Mouse (Mus musculus) urinary bladder, postnatal 25 days (tissue): ENCODE measurements around the gene Cttnbp2nl.
A peak's percentile ranks its signal among the peaks of the same experiment; 100 is the strongest.

Experiments
- DNase-seq: peaks from one replicate; pipeline ENCODE4 v3.0.0; 2022; ENCODE audit warnings: low spot score

Gene Cttnbp2nl

GRCm38 (mm10) chr3:105014908-105015307 is 38.0 kb downstream of the Cttnbp2nl start:
- no peak for DNase-seq

GRCm38 (mm10) chr3:105012696-105013313 is 40.1 kb downstream of the Cttnbp2nl start:
- no peak for DNase-seq

- DNase-seq = no peak
These were observed 41.1 kb downstream of the Cttnbp2nl start for GRCm38 (mm10) chr3:105011883-105012282.

GRCm38 (mm10) chr3:105010681-105011339 is 42.1 kb downstream of the Cttnbp2nl start:
- DNase-seq = no peak

- no peak for DNase-seq
These were observed 44.9 kb downstream of the Cttnbp2nl start for GRCm38 (mm10) chr3:105008070-105008469.

- DNase-seq = no peak
These were observed 46.8 kb downstream of the Cttnbp2nl start for GRCm38 (mm10) chr3:105006101-105006500.

- no peak for DNase-seq
These were observed 47.3 kb downstream of the Cttnbp2nl start for GRCm38 (mm10) chr3:105005561-105006065.

GRCm38 (mm10) chr3:105005011-105005410 is 47.9 kb downstream of the Cttnbp2nl start:
- no peak for DNase-seq

GRCm38 (mm10) chr3:105003960-105004463 is 48.9 kb downstream of the Cttnbp2nl start:
- no peak for DNase-seq

GRCm38 (mm10) chr3:105001374-105001773 is 51.6 kb downstream of the Cttnbp2nl start:
- DNase-seq = no peak

- no peak for DNase-seq
These were observed 52.4 kb downstream of the Cttnbp2nl start for GRCm38 (mm10) chr3:105000561-105000960.

- DNase-seq = no peak
These were observed 55.4 kb downstream of the Cttnbp2nl start for GRCm38 (mm10) chr3:104997563-104997962.

GRCm38 (mm10) chr3:104995707-104996106 is 57.2 kb downstream of the Cttnbp2nl start:
- no peak for DNase-seq

GRCm38 (mm10) chr3:104994415-104994841 is 58.5 kb downstream of the Cttnbp2nl start:
- no peak for DNase-seq

- no peak for DNase-seq
These were observed 59.1 kb downstream of the Cttnbp2nl start for GRCm38 (mm10) chr3:104993800-104994199.

- DNase-seq = peak; percentile 90
These were observed 60.1 kb downstream of the Cttnbp2nl start for GRCm38 (mm10) chr3:104992709-104993388.

GRCm38 (mm10) chr3:104991703-104992102 is 61.2 kb downstream of the Cttnbp2nl start:
- DNase-seq = no peak

GRCm38 (mm10) chr3:104987884-104988283 is 65.1 kb downstream of the Cttnbp2nl start:
- no peak for DNase-seq

- no peak for DNase-seq
These were observed 73.2 kb downstream of the Cttnbp2nl start for GRCm38 (mm10) chr3:104979735-104980134.

- DNase-seq = peak; percentile 94
These were observed 85.2 kb downstream of the Cttnbp2nl start for GRCm38 (mm10) chr3:104967548-104968300.

- no peak for DNase-seq
These were observed 86.9 kb downstream of the Cttnbp2nl start for GRCm38 (mm10) chr3:104965991-104966554.
